Mouse (Mus musculus): ENCODE data around the gene Cerk. TPM values are rescaled to one million over a fixed set of nuclear protein-coding genes. Genes with fewer than 3 reads are reported as not detected.

The Cerk gene
- 61.5 and 61.7 TPM in 2 replicates for polyA plus RNA-seq (2012; rRNA removed)

GRCm38 (mm10) chr15:86185689-86186569 lies at the start of gene Cerk:
Gene Cerk (minus strand): TSS chr15:86186141.
- Histone ChIP-seq H3K27ac (ENCODE audit: control insufficient read depth, insufficient read depth, low read depth, low read length) (peak within 1 kb of the TSS; percentile 81), H3K27me3 (ENCODE audit: control insufficient read depth, insufficient read depth, low read length) (no peaks in the 10 kb centered on the region), H3K4me3 (ENCODE audit: control insufficient read depth, low read depth, low read length) (peak within 1 kb of the TSS; percentile 88), H3K36me3 (ENCODE audit: control insufficient read depth, insufficient read depth, low read length) (no peaks in the 10 kb centered on the region), H3K4me1 (ENCODE audit: control insufficient read depth, insufficient read depth, low read length) (peaks cover 27% of the 10 kb centered on the region)
- TF ChIP-seq POLR2A (IDR thresholded peaks at IDR 0.05; ENCODE audit: control insufficient read depth, low read depth, low read length): peak; percentile 24; the same call in 1 of the 2 replicates
- TF ChIP-seq CTCF (IDR thresholded peaks at IDR 0.05; ENCODE audit: control insufficient read depth, insufficient read depth, insufficient replicate concordance, low read depth, low read length): peak; percentile 20; the same call in 1 of the 2 replicates

GRCm38 (mm10) chr15:86234517-86235441 lies 48.8 kb upstream of the Cerk start:
- Histone ChIP-seq H3K4me1 (ENCODE audit: control insufficient read depth, insufficient read depth, low read length) (no peaks in the 10 kb centered on the region; the same call in 1 of the 2 replicates), H3K27me3 (ENCODE audit: control insufficient read depth, insufficient read depth, low read length) (no peaks in the 10 kb centered on the region), H3K36me3 (ENCODE audit: control insufficient read depth, insufficient read depth, low read length) (peaks cover 2% of the 10 kb centered on the region; the same call in 1 of the 2 replicates), H3K4me3 (ENCODE audit: control insufficient read depth, low read depth, low read length) (peak overlapping the region; percentile 41), H3K27ac (ENCODE audit: control insufficient read depth, insufficient read depth, low read depth, low read length) (no peak overlapping the region)
- no peak for TF ChIP-seq POLR2A (IDR thresholded peaks at IDR 0.05; ENCODE audit: control insufficient read depth, low read depth, low read length)
- no peak for TF ChIP-seq CTCF (IDR thresholded peaks at IDR 0.05; ENCODE audit: control insufficient read depth, insufficient read depth, insufficient replicate concordance, low read depth, low read length)

- TF ChIP-seq POLR2A (IDR thresholded peaks at IDR 0.05; ENCODE audit: control insufficient read depth, low read depth, low read length) (no peak), CTCF (IDR thresholded peaks at IDR 0.05; ENCODE audit: control insufficient read depth, insufficient read depth, insufficient replicate concordance, low read depth, low read length) (no peak)
- Histone ChIP-seq H3K4me3 (ENCODE audit: control insufficient read depth, low read depth, low read length) (peak overlapping the region; percentile 41), H3K27ac (ENCODE audit: control insufficient read depth, insufficient read depth, low read depth, low read length) (no peak overlapping the region), H3K36me3 (ENCODE audit: control insufficient read depth, insufficient read depth, low read length) (no peaks in the 10 kb centered on the region; the same call in 1 of the 2 replicates), H3K4me1 (ENCODE audit: control insufficient read depth, insufficient read depth, low read length) (no peaks in the 10 kb centered on the region; the same call in 1 of the 2 replicates), H3K27me3 (ENCODE audit: control insufficient read depth, insufficient read depth, low read length) (no peaks in the 10 kb centered on the region)
Measured at GRCm38 (mm10) chr15:86234001-86234400, 48.1 kb upstream of the Cerk start.

GRCm38 (mm10) chr15:86231831-86232512 lies 46.0 kb upstream of the Cerk start:
- no peak for TF ChIP-seq POLR2A (IDR thresholded peaks at IDR 0.05; ENCODE audit: control insufficient read depth, low read depth, low read length)
- TF ChIP-seq CTCF (IDR thresholded peaks at IDR 0.05; ENCODE audit: control insufficient read depth, insufficient read depth, insufficient replicate concordance, low read depth, low read length): no peak
- H3K4me1 ChIP-seq (ENCODE audit: control insufficient read depth, insufficient read depth, low read length): no peaks in the 10 kb centered on the region; the same call in 1 of the 2 replicates
- no peaks in the 10 kb centered on the region; the same call in 1 of the 2 replicates for H3K36me3 ChIP-seq (ENCODE audit: control insufficient read depth, insufficient read depth, low read length)
- H3K27me3 ChIP-seq (ENCODE audit: control insufficient read depth, insufficient read depth, low read length): no peaks in the 10 kb centered on the region
- no peak overlapping the region for H3K4me3 ChIP-seq (ENCODE audit: control insufficient read depth, low read depth, low read length)
- no peak overlapping the region for H3K27ac ChIP-seq (ENCODE audit: control insufficient read depth, insufficient read depth, low read depth, low read length)

GRCm38 (mm10) chr15:86231170-86231569 lies 45.2 kb upstream of the Cerk start:
- Histone ChIP-seq H3K4me1 (ENCODE audit: control insufficient read depth, insufficient read depth, low read length) (no peaks in the 10 kb centered on the region; the same call in 1 of the 2 replicates), H3K36me3 (ENCODE audit: control insufficient read depth, insufficient read depth, low read length) (no peaks in the 10 kb centered on the region; the same call in 1 of the 2 replicates), H3K27me3 (ENCODE audit: control insufficient read depth, insufficient read depth, low read length) (no peaks in the 10 kb centered on the region), H3K27ac (ENCODE audit: control insufficient read depth, insufficient read depth, low read depth, low read length) (no peak overlapping the region), H3K4me3 (ENCODE audit: control insufficient read depth, low read depth, low read length) (no peak overlapping the region)
- no peak for TF ChIP-seq CTCF (IDR thresholded peaks at IDR 0.05; ENCODE audit: control insufficient read depth, insufficient read depth, insufficient replicate concordance, low read depth, low read length)
- TF ChIP-seq POLR2A (IDR thresholded peaks at IDR 0.05; ENCODE audit: control insufficient read depth, low read depth, low read length): no peak

GRCm38 (mm10) chr15:86229623-86230022 lies 43.7 kb upstream of the Cerk start:
- Histone ChIP-seq H3K4me3 (ENCODE audit: control insufficient read depth, low read depth, low read length) (no peak overlapping the region), H3K27me3 (ENCODE audit: control insufficient read depth, insufficient read depth, low read length) (no peaks in the 10 kb centered on the region), H3K4me1 (ENCODE audit: control insufficient read depth, insufficient read depth, low read length) (no peaks in the 10 kb centered on the region; the same call in 1 of the 2 replicates), H3K36me3 (ENCODE audit: control insufficient read depth, insufficient read depth, low read length) (no peaks in the 10 kb centered on the region), H3K27ac (ENCODE audit: control insufficient read depth, insufficient read depth, low read depth, low read length) (no peak overlapping the region)
- TF ChIP-seq POLR2A (IDR thresholded peaks at IDR 0.05; ENCODE audit: control insufficient read depth, low read depth, low read length): no peak
- no peak for TF ChIP-seq CTCF (IDR thresholded peaks at IDR 0.05; ENCODE audit: control insufficient read depth, insufficient read depth, insufficient replicate concordance, low read depth, low read length)
